Mouse (Mus musculus) adrenal gland, postnatal 25 days (tissue): ENCODE measurements around the gene Aplp2. TPM values are rescaled to one million over a fixed set of nuclear protein-coding genes. Genes with fewer than 3 reads are reported as not detected.

Experiments
- DNase-seq: peaks from one replicate; pipeline ENCODE4 v3.0.0; 2021; ENCODE audit warnings: mixed read lengths
- total RNA-seq: library from RNA; stranded (reverse); gene quantifications from 2 replicates; pipeline ENCODE4 v1.2.3, GENCODE M21; 2021

The Aplp2 gene
- total RNA-seq, 1 experiment from 2014 or later, result 715 TPM

GRCm38 (mm10) chr9:31127876-31128465 lies 83.6 kb downstream of the Aplp2 start:
- DNase-seq, result no peak

GRCm38 (mm10) chr9:31126079-31126478 lies 85.5 kb downstream of the Aplp2 start:
- no peak for DNase-seq

GRCm38 (mm10) chr9:31122464-31123030 lies 89.1 kb downstream of the Aplp2 start:
- DNase-seq, result no peak

GRCm38 (mm10) chr9:31120533-31120915 lies 91.1 kb downstream of the Aplp2 start:
- DNase-seq, result no peak

GRCm38 (mm10) chr9:31119882-31120532 lies 91.6 kb downstream of the Aplp2 start:
- DNase-seq, result no peak

GRCm38 (mm10) chr9:31119405-31119804 lies 92.2 kb downstream of the Aplp2 start:
- no peak for DNase-seq

GRCm38 (mm10) chr9:31118520-31119298 lies 92.9 kb downstream of the Aplp2 start:
- DNase-seq, result no peak

GRCm38 (mm10) chr9:31117488-31117887 lies 94.1 kb downstream of the Aplp2 start:
- no peak for DNase-seq

GRCm38 (mm10) chr9:31117088-31117487 lies 94.5 kb downstream of the Aplp2 start:
- no peak for DNase-seq

- no peak for DNase-seq
Observed at GRCm38 (mm10) chr9:31115586-31115985, 96.0 kb downstream of the Aplp2 start.

GRCm38 (mm10) chr9:31108464-31108863 lies 103.2 kb downstream of the Aplp2 start:
- no peak for DNase-seq

Other genes starting within 250 kb of the Aplp2 start
- gene Zbtb44, start 181.2 kb downstream of the Aplp2 start, total RNA-seq, result 58.4 and 58.6 TPM in 2 replicates
- 1.2 TPM in 2 replicates for gene St14, start 80.0 kb downstream of the Aplp2 start, total RNA-seq
- gene Prdm10, start 68.7 kb upstream of the Aplp2 start, total RNA-seq, result 9.7 and 12.1 TPM in 2 replicates
- gene Nfrkb, start 174.4 kb upstream of the Aplp2 start, total RNA-seq, result 21.7 and 28.8 TPM in 2 replicates